Mouse (Mus musculus): ENCODE measurements around the gene Dsn1.

DNA sequence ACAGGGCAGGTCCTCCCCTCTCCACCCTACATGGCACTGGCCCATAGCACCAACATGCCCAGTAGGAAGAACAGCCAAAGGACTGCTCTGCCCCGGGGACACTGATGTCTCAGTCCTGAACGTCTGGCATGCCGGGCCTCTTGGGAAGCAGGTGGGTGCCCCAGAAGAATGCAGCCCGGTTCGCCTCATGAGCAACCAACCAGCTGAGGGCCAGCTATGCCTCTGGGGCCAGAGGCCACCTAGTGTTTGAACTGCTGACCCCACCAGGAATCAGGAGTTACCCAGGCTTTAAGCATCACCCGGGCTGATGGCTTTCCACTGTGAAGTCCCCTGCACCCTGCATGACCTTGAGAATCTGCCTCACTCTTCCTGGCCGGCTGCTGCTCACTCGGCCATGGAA lies 45.5 kb upstream of the Dsn1 start:
- TF ChIP-seq EP300 (IDR thresholded peaks at IDR 0.05) (no peak), CTCF (IDR thresholded peaks at IDR 0.05) (no peak)
